Mouse (Mus musculus): ENCODE results near the gene Klhl9. TPM values are rescaled to one million over a fixed set of nuclear protein-coding genes. Genes with fewer than 3 reads are reported as not detected.
A peak's percentile ranks its signal among the peaks of the same experiment; 100 is the strongest.

The Klhl9 gene
- total RNA-seq, 2 experiments from 2014 or later = 85.2 to 88.5 TPM

- DNase-seq (ENCODE audit: low spot score in 2 of 2) = no peak
Measured at GRCm38 (mm10) chr4:88723497-88724090, 1.3 kb upstream of the Klhl9 start.

GRCm38 (mm10) chr4:88718715-88719114 lies 3.5 kb downstream of the Klhl9 start:
- DNase-seq (ENCODE audit: low spot score in 2 of 2) = no peak

- DNase-seq (ENCODE audit: low spot score in 2 of 2) = no peak
Measured at GRCm38 (mm10) chr4:88715059-88715458, 7.2 kb downstream of the Klhl9 start.

GRCm38 (mm10) chr4:88714281-88714680 lies 8.0 kb downstream of the Klhl9 start:
- DNase-seq (ENCODE audit: low spot score in 2 of 2) = no peak

GRCm38 (mm10) chr4:88707128-88707826 lies 15.0 kb downstream of the Klhl9 start:
- DNase-seq (ENCODE audit: low spot score in 2 of 2) = no peak

- DNase-seq (ENCODE audit: low spot score in 2 of 2) = no peak
Measured at GRCm38 (mm10) chr4:88705924-88706323, 16.3 kb downstream of the Klhl9 start.

- no peak for DNase-seq (ENCODE audit: low spot score in 2 of 2)
Measured at GRCm38 (mm10) chr4:88699301-88699700, 23.0 kb downstream of the Klhl9 start.

- no peak for DNase-seq (ENCODE audit: low spot score in 2 of 2)
Measured at GRCm38 (mm10) chr4:88698781-88699180, 23.5 kb downstream of the Klhl9 start.

GRCm38 (mm10) chr4:88697753-88698152 lies 24.5 kb downstream of the Klhl9 start:
- no peak for DNase-seq (ENCODE audit: low spot score in 2 of 2)

- DNase-seq (ENCODE audit: low spot score in 2 of 2) = no peak
Measured at GRCm38 (mm10) chr4:88697108-88697507, 25.2 kb downstream of the Klhl9 start.

GRCm38 (mm10) chr4:88696237-88696884 lies 25.9 kb downstream of the Klhl9 start:
- peak; percentile 12 to 42 for DNase-seq (ENCODE audit: low spot score in 2 of 2)

GRCm38 (mm10) chr4:88693392-88693791 lies 28.9 kb downstream of the Klhl9 start:
- no peak for DNase-seq (ENCODE audit: low spot score in 2 of 2)

- no peak for DNase-seq (ENCODE audit: low spot score in 2 of 2)
Measured at GRCm38 (mm10) chr4:88692537-88692936, 29.7 kb downstream of the Klhl9 start.

GRCm38 (mm10) chr4:88691259-88691658 lies 31.0 kb downstream of the Klhl9 start, which contains the start of gene Ifnab:
Ifnab (minus strand) TSS chr4:88691359.
- DNase-seq (ENCODE audit: low spot score in 2 of 2) = no peak

- no peak for DNase-seq (ENCODE audit: low spot score in 2 of 2)
Measured at GRCm38 (mm10) chr4:88683812-88684211, 38.5 kb downstream of the Klhl9 start, which contains the start of gene Ifna2. Ifna2 (minus strand) TSS chr4:88683912.

- DNase-seq (ENCODE audit: low spot score in 2 of 2) = no peak
Measured at GRCm38 (mm10) chr4:88681353-88681752, 40.9 kb downstream of the Klhl9 start.

GRCm38 (mm10) chr4:88680362-88680761 lies 41.9 kb downstream of the Klhl9 start:
- DNase-seq (ENCODE audit: low spot score in 2 of 2) = no peak

- no peak for DNase-seq (ENCODE audit: low spot score in 2 of 2)
Measured at GRCm38 (mm10) chr4:88676824-88677223, 45.4 kb downstream of the Klhl9 start, which contains the start of gene Ifna16. Ifna16 (minus strand) TSS chr4:88676924.

Data from adrenal gland, postnatal 4 days (tissue).